Mouse (Mus musculus): ENCODE measurements at regions not wholly inside any gene's neighbourhood (a gene's known extent, or its start where the extent isn't known, plus 50 kb on each side); places are given as distances from the start of the nearest gene placed in this dataset.

DNA sequence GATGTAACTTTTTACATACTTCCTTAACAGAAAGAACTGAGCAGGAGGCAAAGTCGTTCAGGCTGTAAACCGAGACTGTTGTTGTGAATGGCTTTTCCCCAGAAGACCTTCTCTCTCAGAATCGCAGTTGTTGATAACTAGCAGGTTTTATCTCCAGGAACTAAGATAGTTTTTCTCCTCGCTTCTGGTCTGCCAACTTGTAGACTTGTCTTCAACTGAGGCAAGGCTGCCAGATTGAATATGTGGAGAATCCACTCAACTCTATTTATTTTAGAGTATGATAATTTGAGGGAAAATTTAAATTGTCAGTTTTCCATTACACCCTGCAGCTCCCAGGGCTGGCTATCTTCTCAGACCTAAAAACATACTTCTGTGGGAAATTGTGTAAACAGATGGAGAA, 206.6 kb upstream of the Tet2 start:
- no peak for DNase-seq

DNA sequence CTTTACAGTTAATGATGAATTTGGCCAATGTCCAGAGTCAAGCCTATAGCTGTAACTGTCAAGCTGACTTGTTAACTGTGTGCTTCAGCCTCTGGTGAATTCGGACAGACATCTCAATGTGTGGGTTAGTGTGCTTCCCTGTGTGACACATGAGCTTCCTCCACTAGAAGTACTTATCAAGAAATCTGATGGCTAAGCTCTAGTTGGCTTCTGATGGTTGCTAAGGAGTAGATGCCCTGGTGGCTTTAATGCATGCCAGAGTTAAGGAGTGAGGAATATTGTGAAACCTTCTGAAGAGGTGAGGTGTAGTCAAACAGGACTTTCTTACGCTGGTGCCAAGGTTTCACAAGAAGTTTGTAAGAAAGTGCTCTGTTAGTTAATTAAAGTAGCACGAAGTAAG, 208.1 kb upstream of the Tet2 start:
- no peak for DNase-seq

DNA sequence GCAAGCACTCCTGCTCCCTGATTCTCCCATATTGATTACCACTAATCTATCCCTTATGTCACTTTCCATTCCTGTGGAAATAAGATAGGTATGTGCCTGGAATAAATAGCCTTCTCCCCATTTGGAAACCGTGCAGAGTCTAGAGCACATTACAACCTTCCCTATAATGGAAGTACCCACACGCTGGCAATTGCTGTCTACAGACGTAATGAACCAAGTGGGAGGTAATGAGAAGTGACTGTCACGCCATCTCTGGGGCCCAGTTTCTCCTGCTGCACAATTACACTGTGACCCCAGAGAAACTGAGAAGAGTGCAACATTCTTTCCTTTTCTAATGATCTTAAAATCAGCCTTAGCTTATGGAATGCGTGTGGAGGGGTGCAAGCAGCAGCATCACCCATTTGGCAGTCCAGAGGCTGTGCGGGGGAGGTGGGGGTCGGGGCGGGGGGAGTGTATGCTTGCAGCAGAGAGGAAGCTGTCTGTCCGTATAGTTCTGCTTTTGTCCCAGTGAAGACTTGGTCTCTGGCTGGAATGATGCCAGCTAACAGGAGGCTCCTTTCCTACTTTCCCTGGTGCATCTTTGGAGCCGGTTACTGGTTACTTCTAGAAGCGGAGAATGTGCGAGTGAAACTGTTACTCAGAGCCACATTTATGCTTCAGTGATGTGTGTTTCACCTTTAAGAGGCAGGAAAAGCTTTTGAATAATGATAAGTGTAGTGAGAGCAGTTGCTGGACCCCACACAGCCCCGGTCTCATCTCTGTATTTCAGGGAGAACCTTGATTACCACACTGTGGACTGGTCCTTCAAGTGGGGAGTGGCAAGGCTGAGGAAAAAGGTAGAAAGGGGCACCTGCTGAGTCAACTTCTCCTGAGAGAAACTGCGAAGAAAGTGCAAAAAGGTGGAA, 209.3 kb upstream of the Tet2 start:
- DNase-seq = no peak

DNA sequence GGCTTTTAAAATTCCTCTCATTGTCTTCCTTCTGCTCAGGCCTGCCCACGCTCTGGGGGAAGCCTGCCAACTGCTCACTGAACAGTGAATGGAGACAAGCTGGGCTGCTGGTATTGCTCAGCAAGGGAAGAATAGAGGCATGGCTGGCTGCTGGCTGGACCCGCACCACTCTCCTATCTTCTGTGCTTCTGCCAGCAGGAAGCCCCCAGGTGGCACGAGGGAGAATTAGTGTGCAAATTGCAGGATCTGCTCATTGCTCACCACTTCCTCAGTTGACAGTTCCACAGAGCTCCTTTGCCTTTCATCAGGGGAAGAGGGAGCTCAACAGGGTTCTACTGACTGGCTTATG, 209.9 kb upstream of the Tet2 start:
- peak; percentile 84 for DNase-seq

DNA sequence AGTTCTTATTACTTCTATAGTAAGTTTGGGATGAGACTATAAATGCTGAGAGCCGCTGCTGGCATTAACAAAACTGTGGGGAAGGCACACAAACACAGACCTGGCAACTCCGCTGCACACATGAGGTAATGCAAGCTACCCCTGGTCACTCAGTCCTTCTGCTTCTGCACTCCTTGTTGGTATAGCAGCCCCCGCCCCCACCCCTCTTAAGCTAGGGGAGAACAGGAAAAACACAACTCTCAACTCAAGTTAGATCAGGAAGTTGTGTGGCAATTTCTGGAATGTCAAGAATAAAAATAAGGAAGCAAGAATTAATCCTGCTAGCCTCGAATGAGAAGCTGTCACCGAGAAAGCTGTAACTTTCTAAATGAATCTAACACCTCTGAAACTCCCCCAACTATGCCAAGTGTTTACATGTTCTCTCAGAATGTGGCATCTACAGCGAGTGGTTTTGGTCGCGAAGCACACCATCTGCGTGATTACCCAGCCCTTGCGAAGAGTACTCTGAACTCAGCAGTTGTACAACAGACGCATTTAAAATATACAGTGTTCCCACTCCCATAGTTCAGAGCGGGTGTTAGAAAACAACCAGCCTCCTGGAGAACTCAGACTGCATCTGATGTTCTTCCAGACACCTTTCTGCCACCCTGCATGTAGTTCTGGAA, 212.9 kb upstream of the Tet2 start:
- no peak for DNase-seq

DNA sequence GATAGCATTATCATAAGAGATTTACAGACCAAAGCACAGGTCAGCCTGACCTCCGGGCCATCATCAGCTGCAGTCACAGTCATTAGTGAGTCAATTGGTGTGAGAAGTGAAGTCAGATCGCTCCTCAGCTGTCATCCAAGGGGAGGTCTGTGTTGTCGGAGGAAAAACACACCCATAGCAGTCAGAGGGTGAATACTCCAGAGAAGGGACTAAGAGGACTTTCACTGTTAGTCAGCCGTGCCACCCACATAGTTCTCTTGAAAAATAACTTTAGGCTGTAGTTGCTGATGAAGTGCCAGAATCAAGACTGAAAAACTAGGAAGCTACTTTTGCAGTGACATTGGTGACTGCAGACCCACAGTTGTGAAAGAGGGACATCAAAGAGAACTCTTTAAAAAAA, 213.5 kb upstream of the Tet2 start:
- no peak for DNase-seq

DNA sequence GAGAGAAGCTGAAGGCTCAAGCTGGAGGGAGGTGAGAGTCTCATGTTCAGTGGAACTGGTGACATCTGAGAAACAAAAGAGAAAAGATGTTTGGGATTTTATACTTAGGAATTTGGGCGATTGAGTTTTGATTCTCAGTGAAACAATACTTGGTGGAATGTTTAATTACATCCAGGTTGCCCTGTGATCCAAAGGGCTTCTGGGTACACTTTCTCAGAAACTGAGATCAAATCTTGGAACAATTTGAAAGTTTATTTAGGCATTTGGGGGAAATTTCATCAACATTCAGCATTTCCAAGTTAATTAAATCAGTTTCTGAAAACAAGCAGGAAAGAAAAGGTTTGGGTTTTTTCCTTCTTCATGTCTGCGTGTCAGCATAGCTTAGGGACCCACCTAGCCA, 214.7 kb upstream of the Tet2 start:
- no peak for DNase-seq

DNA sequence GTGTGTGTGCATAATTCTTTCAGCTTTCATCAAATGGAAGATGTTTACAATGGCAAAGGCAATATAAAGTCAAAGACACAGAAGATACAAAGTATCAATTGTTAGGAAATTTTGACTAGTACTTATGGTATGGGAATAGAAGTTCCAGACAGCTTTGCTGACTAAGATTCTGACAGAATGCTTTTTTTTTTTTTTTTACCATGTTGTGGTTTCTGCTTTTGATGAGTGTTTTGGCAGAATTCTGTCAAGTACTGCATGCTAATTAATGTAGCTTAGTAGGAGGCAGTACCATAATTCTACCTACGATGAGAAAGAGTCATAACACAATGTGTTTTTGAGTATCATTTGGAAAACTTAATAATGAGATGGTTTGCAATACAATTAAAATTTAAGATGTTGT, 215.3 kb upstream of the Tet2 start:
- no peak for DNase-seq

DNA sequence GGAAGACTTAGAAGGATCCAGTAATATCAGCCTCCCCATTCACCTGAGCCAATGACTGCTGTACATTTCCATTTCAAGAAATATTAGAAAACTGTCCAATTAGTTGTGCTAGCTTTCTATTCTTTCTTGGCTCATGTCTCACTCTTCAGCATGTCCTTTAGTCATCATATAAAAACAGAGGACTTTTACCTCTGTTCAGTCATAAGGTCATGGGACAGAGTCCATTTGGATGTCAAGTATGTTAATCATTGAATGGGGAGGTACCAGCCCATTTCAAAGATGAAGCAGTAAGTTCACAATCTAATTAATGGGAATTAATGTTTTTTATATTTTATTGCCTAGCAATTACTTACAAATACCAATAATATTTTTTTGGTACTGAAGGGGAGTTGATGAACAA, 218.8 kb upstream of the Tet2 start:
- DNase-seq = peak; percentile 22

DNA sequence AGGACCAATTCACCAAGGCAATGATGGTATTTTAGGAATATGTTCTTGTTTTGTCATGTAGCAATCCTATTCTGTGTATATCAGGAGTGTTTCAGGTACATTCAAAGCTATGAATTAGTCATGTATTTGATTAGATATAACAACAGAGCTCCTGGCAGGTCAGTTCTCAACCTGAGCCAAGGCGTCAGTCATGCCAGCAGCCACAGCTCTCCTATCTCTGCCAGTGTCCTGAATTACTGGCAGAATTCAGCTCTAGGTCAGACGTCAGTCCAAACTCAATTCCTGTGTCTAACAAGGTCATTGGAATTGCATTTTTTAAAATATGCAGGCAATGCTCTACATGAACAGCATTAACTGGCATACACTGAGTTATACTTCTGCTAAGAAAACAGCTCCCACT, 228.6 kb upstream of the Tet2 start:
- DNase-seq = no peak

DNA sequence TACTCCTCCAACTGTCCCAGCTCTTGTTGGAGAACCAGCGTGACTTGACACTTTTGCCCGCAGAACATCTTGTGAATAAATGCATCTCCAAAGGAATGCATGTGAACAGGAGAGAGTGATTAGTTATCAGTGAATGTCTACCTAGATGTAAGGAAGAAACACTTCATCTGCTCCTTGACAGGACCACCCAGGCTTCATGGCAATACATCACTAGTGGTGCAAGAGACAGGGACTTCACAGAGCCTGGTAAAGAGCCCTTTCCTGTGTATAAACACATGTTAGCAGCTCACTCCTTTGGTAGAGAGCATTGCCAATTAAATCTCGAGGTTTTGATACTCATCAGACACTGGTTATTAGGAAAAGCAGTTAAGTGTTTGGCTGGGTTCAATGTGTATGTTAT, 229.3 kb upstream of the Tet2 start:
- DNase-seq = no peak

DNA sequence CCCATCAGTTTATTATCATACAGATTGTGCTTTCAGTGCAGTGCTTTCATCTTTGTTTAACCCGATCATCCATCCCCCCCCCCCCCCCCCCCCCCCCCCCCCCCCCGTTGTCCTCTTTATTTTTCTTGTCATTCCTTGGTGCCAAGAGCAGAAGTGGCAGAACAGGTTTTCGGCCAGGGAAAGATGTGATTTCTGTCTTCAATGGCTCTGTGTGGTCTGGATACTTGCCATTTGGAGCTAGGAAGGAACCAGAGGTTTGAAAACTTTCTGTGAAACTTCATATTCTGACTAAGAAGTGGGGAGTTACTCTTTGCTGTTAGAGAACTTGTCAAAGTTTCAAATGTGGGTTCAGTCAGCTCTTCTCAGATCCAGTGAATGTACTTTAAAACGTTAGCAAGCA, 231.1 kb upstream of the Tet2 start:
- no peak for DNase-seq

DNA sequence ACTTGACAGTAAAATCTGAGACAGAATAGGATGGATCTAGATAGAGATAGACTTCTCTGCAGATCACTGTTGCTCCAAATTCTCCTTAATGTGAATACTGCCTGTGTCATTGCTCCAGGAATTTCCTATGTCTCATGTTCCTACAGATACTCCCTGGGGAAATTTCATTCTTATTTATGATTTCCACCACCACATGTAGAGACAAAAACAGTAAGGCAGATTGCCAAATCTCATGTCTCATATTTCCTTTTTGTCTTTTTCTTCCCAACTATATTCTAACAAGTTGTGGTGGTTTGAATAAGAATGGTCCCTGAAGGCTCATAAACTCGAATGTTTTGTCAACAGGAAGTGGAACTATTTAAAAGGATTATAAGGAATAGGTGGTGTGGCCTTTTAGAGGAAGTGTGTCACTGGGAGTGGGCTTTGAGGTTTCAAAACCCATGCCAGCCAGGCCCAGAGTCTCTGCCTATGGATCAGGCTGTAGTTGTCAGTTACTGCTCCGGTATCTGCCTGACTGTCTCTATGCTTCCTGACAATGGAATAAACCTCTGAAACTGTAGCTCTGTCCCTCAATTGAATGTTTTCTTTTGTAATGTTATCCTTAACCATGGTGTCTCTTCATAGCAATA, 234.3 kb upstream of the Tet2 start:
- DNase-seq = no peak

DNA sequence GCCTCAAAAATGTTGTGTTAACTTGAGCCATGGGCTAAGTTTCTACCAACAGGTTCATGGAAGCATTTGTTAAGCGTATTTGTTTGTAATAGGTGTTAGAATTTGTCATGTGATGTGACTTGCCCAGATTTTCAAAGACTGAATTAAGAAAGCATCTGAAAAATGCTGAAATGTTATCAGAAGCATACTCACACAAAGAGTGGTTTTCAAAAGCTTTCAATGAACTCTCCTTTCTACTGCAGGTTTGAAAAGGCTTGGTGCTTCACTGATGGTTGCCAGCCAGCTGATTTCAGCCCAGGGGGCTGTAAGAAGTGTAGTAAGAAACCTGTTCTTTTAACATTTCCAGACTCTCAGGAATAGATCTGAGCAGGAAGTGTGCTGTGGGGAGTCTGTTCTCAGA, 238.1 kb upstream of the Tet2 start:
- DNase-seq = no peak

DNA sequence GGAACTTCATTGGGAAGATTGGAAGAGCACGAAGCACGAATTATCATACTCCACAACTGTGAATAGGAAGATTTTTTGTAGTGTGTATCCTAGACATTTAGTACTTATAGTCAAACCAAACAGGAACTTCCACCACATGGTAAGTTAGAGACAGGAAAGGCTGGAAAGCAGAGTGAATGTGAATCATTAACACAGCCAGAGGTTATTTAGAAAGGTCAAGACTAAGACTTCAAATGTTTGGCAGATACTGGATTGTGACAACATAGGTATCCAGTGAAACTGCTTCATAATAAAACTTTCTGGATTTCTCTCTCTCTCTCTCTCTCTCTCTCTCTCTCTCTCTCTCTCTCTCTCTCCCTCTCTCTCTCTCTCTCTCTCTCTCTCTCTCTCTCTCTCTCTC, 246.4 kb upstream of the Tet2 start:
- no peak for DNase-seq

DNA sequence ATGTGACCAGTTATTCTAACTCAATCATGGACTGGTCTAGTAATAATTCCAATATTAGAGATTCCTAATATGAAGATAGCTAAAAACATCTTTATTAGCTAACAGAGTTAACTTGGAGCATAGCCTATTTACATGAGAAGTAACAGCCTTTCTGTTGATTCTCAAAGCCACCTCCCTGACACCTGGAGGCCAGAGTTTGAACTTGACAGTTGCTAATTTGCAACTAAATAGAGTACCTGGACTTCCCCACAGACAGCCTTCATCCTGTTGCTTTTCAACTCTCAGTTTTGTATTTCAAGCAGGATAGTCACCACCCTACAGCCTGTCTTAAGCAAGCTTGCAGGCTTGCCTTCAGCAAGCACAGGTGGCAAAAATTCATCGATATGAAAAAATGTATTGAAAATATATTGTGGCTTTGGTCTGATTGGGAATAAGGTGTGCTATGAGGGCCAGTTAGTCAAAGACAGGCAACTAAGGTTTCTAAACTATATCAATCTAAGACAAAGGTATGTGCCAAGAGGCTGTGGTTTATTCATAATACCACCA, 264.1 kb upstream of the Tet2 start:
- DNase-seq = no peak

DNA sequence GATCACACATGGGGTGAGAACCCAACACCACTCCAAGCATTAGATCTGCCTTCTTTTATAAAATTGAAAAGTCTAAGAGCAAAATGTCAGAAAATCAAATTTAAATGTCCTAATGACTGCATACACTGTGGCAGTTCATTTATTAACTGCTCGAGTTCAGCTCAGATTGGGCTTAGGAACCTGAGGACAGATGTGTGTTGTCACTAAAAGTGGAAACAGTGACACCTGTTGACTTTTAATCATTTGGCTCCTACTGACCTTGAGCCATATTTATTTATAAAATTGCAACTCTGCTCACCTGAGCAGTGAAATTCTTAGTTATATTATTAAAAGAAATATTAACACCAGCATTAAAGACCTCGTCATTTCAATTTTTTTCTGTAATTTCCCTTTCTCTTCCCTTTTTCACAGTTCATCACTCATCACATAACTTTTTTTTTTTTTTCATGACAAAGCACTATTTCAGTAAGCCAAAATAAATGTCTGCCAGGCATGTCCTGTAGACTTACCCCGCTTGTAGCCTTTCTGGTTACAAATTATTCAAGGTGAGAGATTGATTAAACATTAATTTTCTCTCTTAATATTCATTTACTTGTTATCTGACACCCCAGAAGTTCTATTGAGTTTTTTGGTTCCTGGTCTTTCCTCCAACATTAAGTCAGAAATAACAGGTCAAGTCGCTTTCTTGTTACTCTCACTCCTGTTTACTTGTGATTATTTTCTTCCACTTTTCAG, 274.2 kb upstream of the Tet2 start:
- no peak for DNase-seq

DNA sequence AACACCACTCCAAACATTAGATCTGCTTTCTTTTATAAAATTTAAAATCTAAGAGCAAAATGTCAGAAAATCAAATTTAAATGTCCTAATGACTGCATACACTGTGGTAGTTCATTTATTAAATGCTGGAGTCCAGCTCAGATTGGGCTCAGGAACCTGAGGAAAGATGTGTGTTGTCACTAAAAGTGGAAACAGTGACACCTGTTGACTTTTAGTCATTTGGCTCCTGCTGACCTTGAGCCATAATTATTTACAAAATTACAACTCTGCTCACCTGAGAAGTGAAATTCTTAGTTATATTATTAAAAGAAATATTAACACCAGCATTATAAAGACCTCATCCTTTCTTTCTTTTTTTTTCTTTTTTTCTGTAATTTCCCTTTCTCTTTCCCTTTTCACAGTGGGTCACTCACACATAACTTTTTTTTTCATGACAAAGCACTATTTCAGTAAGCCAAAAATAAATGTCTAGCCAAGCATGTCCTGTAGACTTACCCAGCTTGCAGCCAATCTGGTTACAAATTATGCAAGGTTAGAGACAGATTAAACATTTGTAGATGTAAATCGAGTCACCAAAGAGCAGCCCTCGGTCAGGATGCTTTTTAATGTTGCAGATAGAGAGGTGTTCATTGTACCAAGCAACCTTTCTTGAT, 288.9 kb upstream of the Tet2 start:
- peak; percentile 6 for DNase-seq

DNA sequence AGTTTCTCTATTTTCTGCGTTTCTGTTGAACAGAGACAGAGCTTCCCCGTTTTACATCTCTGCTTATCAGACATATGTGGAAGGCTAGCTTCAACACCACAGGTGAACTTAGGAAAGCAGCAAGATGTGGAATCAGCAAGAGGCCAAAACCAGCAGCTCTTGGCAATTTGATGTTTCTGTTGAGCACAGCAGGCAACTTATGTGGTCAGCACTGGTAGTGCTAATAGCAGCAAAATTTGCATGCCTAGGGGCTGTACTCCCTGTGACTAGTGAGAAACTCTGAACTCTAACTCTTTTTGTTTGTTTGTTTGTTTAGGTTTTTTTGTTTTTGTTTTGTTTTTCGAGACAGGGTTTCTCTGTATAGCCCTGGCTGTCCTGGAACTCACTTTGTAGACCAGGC, 289.5 kb upstream of the Tet2 start:
- DNase-seq = no peak

DNA sequence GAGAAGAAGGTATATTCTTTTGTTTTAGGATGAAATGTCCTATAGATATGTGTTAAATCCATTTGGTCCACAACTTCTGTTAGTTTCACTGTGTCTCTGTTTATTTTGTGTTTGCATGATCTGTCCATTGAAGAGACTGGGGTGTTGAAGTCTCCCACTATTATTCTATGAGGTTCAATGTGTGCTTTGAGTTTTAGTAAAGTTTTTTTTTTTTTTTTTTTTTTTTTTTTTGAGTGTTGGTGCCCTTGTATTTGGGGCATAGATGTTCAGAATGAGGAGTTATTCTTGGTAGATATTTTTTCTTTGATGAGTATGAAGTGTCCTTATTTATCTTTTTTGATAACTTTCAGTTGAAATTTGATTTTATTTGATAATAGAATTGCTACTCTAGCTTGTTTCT, 301.4 kb upstream of the Tet2 start:
- no peak for DNase-seq

DNA sequence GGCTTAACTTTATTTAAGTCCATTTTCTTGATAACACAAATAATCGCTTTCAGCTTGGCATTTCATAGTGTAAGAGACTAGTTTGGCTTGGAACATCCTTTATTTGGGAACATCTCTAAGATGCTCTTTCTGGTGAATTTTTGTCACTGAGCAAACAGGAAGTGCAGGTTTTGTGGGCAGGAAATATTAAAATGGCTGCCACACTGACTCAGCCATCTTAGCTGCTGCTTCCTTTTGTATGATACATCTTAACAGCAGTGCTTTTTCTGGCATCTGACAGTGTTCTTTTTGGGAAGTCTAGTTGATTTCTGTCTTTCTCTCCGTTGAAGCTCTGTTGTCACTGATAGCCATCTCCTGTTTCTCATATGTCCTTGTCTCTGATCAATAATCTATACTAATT, 329.4 kb upstream of the Tet2 start:
- DNase-seq = no peak

DNA sequence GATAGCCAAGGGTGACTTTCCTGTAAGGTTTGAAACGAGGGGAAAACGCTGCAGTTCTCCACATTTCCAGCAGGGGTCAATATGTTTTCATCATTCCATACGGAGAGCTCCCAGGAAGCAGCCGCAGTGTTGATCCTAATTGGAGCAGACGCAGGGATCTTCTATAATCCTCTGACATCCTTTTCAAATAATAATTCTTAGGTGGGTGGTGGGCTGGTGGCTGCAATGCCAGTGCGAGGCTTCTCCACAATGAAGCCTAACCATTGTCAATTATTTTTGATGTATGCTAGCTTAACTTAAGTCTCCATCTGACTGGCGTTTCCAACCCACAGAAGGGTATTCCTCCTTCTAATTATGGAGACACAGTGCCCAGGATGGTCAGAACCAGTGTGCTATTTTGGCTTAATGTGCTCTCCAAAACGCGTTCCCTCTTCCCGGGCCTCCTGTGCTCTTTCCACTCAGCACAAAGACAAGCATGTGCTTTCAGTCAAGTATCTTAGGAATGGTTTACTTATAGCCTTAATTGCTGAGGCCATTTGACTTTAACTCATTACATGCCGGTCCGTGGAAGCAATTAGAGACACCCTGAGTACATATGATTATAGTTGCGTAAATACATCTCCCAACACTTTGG, 331.6 kb upstream of the Tet2 start:
- peak; percentile 37 for DNase-seq
